Mouse (Mus musculus) MEL (cell line): ENCODE data around the gene Cnfn.

ENCODE experiments used
- CHD2 ChIP-seq: IDR thresholded peaks from 2 replicates; pipeline ENCODE4 v1.6.1; 2011; ENCODE audit warnings: low read length, improper control_type of control experiment
- CTCF ChIP-seq, 3 experiments: IDR thresholded peaks in 2 of 3; conservative IDR thresholded peaks in 1 of 3; 2 replicates each; pipeline ENCODE4 v1.5.1; 2011 to 2012; ENCODE audit warnings: low read length in 3 of 3, low read depth in 2 of 3, mild to moderate bottlenecking in 2 of 3, improper control_type of control experiment in 1 of 3, inconsistent platforms in 1 of 3, mixed read lengths in 1 of 3, moderate library complexity in 1 of 3; ENCODE audit not compliant: control insufficient read depth in 1 of 3, insufficient read depth in 1 of 3, poor library complexity in 1 of 3, severe bottlenecking in 1 of 3
- EP300 ChIP-seq, 2 experiments: IDR thresholded peaks; 2 replicates each; pipeline ENCODE4 v1.6.1; 2011; ENCODE audit warnings: improper control_type of control experiment in 2 of 2, low read length in 2 of 2, low read depth in 1 of 2, mild to moderate bottlenecking in 1 of 2
- KAT2A ChIP-seq: conservative IDR thresholded peaks from 2 replicates; pipeline ENCODE4 v1.6.1; 2012; ENCODE audit warnings: low read depth, low read length, improper control_type of control experiment, inconsistent platforms
- MAFK ChIP-seq: IDR thresholded peaks from 2 replicates; pipeline ENCODE4 v1.6.1; 2011; ENCODE audit warnings: low read depth, mild to moderate bottlenecking, low read length, improper control_type of control experiment, borderline replicate concordance
- MYC ChIP-seq: IDR thresholded peaks from 2 replicates; pipeline ENCODE4 v1.6.1; 2011; ENCODE audit warnings: low read depth, mild to moderate bottlenecking, low read length, improper control_type of control experiment, moderate library complexity
- POLR2A ChIP-seq, 2 experiments: IDR thresholded peaks; 2 replicates each; pipeline ENCODE4 v1.6.1; 2011 to 2012; ENCODE audit warnings: low read length in 2 of 2, mild to moderate bottlenecking in 2 of 2, control low read depth in 1 of 2, improper control_type of control experiment in 1 of 2, low read depth in 1 of 2, moderate library complexity in 1 of 2; ENCODE audit not compliant: control insufficient read depth in 1 of 2, insufficient read depth in 1 of 2, poor library complexity in 1 of 2
- ZNF384 ChIP-seq: IDR thresholded peaks from 2 replicates; pipeline ENCODE4 v1.6.1; 2012; ENCODE audit warnings: low read depth, mild to moderate bottlenecking, inconsistent platforms, low read length, improper control_type of control experiment

DNA sequence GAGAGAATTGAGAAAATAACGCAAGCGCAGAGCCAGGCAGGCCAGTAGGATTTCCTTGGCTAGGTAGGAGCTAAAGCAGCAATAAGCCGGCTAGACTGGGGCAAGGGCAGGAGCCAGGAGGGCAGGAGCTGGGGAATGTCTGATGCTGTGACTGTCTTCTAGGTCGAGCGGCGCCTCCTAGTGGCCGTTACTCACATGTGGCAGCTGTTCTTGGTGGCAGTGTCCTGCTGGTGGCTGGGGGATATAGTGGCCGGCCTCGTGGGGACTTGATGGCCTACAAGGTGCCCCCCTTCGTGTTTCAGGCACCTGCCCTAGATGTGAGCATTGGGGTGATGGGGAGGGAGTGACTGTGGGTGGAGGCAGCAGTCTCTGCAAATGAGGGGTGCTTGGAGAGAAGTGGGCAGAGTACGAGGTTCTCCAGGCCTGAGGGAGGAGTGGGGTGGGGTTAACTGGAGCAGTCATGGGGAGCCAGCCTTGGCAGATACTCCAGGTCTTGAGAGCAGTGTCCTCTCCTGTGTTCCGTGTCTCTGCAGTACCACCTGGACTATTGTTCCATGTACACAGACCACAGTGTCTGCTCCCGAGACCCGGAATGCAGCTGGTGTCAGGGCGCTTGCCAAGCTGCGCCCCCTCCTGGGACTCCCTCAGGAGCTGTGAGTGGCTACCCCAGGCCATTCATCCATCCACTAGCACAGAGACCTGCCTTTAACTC lies 35.8 kb downstream of the Cnfn start:
- TF ChIP-seq ZNF384 (no peak), MAFK (no peak), KAT2A (no peak), POLR2A (IDR thresholded peaks at IDR 0.05; ENCODE audit: control insufficient read depth in 1 of 2, insufficient read depth in 1 of 2, low read depth in 1 of 2, low read length in 2 of 2, poor library complexity in 1 of 2) (no peak), CTCF (IDR thresholded peaks at IDR 0.05 in 2 of 3, conservative IDR thresholded peaks at IDR 0.05 in 1 of 3; ENCODE audit: control insufficient read depth in 1 of 3, insufficient read depth in 1 of 3, low read depth in 2 of 3, low read length in 3 of 3, poor library complexity in 1 of 3, severe bottlenecking in 1 of 3) (peak; percentile 74 to 93 (median 87)), MYC (no peak), CHD2 (no peak), EP300 (IDR thresholded peaks at IDR 0.05; ENCODE audit: low read depth in 1 of 2, low read length in 2 of 2) (no peak)
